Mouse (Mus musculus) lung, adult 10 weeks (tissue): ENCODE results near the gene Trnt1. TPM values are rescaled to one million over a fixed set of nuclear protein-coding genes. Genes with fewer than 3 reads are reported as not detected.

Source experiments
- polyA plus RNA-seq: library from polyadenylated mRNA; stranded (reverse); fragments of 350-450 nt; fragmentation: Illumina TruSeq; extraction: RNeasy Lipid Tissue Mini Kit (QIAGEN cat#74804); gene quantifications from one replicate; pipeline ENCODE4 v1.2.3, GENCODE M21; 2014; ENCODE audit warnings: low read depth, low replicate concordance; ENCODE audit not compliant: insufficient read depth

The Trnt1 gene
- polyA plus RNA-seq, result 17.8 TPM

GRCm38 (mm10) chr6:106768640-106769289 is at the start of gene Trnt1:
Gene Trnt1 (plus strand): TSS chr6:106769120.

DNA sequence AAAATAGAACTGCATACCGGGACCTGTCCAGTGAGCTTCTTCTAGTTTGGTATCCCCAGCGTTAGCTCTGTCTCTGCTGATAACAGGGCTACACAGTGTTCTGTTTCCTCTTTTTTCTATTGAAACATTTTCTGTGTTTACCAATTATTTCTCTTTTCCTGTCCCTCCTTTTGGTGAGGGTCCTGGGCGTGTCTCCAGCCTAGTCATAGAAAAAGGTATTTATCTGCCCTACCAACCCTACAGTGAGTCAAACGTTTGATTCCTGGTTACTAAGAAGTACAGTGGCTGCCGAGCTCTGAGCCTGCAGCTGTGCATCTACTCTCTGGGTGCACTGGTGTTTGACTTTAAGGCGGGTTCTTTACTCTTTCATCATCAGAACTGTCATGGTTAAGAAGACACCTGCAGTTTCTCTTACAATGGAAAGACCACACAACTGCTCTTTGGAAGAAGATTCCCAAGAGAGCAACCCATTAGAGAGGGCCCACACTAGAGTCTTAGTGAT is 20.0 kb upstream of the Trnt1 start, which contains the start of gene Il5ra:
Gene Il5ra, minus strand, starts transcription at position 151 of the 502 bp plus-strand sequence.

DNA sequence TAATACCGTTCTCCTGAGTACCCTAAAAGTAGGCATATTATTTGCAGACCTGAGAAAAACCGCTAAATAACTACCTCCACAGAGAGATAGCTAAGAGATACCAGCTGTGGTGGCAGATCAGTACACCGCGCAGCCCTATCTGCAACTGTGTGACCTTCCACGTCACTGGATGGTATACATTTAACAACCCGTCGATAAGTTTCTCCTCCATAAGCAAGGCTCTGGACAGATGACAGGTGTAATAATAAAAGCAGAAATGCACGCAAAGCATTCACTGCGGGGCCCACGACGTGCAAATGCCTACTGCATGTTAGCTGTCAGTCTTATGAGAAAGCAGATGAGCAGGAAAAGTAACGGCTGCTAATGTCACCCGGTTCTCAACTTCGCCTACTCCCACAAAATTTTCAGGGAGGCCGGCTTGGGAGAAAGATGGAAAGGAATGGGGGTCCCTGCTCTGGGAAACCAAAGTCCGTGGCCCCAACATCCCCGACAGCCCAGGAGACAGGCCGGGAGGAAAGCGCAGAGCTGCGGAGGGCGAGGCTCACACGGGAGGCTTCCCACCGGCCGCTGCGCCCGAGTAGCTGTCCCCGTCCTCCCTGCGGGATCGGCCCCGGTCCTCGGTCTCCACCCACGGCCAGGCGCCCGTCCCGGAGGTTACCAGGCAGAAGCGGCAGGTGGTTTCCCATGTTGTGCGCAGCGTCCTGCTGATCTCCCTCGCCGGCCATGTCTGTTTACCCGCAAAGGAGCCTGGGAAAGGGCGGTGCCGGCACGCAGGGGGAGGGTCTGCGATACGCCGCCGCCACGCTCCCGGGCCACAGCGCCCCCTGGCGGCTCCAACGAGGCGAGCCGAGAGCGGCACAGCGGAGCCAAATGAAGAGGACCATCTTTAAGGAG is 30.7 kb downstream of the Trnt1 start, which contains the start of gene Crbn:
Gene Crbn, minus strand, starts transcription at position 745 of the 894 bp plus-strand sequence.

Other genes with a start within 250 kb of the Trnt1 start
- 0.50 TPM for gene Il5ra, start 20.1 kb upstream of the Trnt1 start, polyA plus RNA-seq
- 18.4 TPM for gene Crbn, start 31.0 kb downstream of the Trnt1 start, polyA plus RNA-seq